Mouse (Mus musculus) gastrocnemius, postnatal 36 days (tissue): ENCODE results near the gene Card14. TPM values are rescaled to one million over a fixed set of nuclear protein-coding genes. Genes with fewer than 3 reads are reported as not detected.

Experiments
- DNase-seq, 2 experiments: peaks; one replicate each; pipeline ENCODE4 v3.0.0; 2022
- intact Hi-C: fragments of 180-260 bp; cut with DNase I; formaldehyde crosslinking; loops from one replicate; pipeline ENCODE4 v1.15.1; 2025
- microRNA-seq, 2 experiments: library from miRNA; unstranded; fragments of <30 nt; microRNA quantifications; one replicate each; pipeline ENCODE4 v1.2.0; 2021
- total RNA-seq, 2 experiments: library from RNA; stranded (reverse); gene quantifications; 2 replicates each; pipeline ENCODE4 v1.2.3; 2021

Gene Card14
- total RNA-seq, 2 experiments from 2014 or later = 0.31 to 0.62 TPM

GRCm38 (mm10) chr11:119392001-119392614, 84.5 kb downstream of the Card14 start:
- DNase-seq = peak; percentile 33 to 34
- intact Hi-C loops = no loop called here

- intact Hi-C loops = no loop called here
- DNase-seq = peak; percentile 39 to 58
These were observed 85.4 kb downstream of the Card14 start, which contains the start of gene Rnf213 for GRCm38 (mm10) chr11:119392800-119393482. Gene Rnf213, plus strand, starts transcription at chr11:119393100.

- intact Hi-C loops = no loop called here
- no peak for DNase-seq
These were observed 85.9 kb downstream of the Card14 start for GRCm38 (mm10) chr11:119393483-119393804.

GRCm38 (mm10) chr11:119394210-119394609, 86.6 kb downstream of the Card14 start:
- intact Hi-C loops = no loop called here
- no peak for DNase-seq

Small RNA genes lying within 50 kb of the gene (microRNA-seq; reads per million reads assigned to microRNA genes)
- 0 to 1.4 reads per million in 2 experiments for gene Mir1932

Other genes starting within 250 kb of the Card14 start
- 1 to 10 TPM; 1.6 to 3.0 TPM for gene Cbx4, start 221.5 kb upstream of the Card14 start, total RNA-seq
- gene Tbc1d16, start 79.3 kb upstream of the Card14 start, total RNA-seq = 10 to 100 TPM; 19.2 to 23.2 TPM
- gene Ccdc40, start 79.2 kb upstream of the Card14 start, total RNA-seq = not detected
- 100 to 1,000 TPM; 122 to 134 TPM for gene Gaa, start 39.9 kb upstream of the Card14 start, total RNA-seq
- 10 to 100 TPM; 30.0 to 35.2 TPM for gene Eif4a3, start 7.7 kb upstream of the Card14 start, total RNA-seq
- gene Sgsh, start 47.8 kb downstream of the Card14 start, total RNA-seq = 1 to 10 TPM; 2.9 to 3.6 TPM
- 1 to 10 TPM; 3.0 to 3.2 TPM for gene Slc26a11, start 47.8 kb downstream of the Card14 start, total RNA-seq
- gene Rnf213, start 85.3 kb downstream of the Card14 start, total RNA-seq = 1 to 10 TPM; 4.6 to 4.9 TPM
- 1 to 10 TPM; 3.8 to 3.9 TPM for gene Endov, start 183.6 kb downstream of the Card14 start, total RNA-seq
- gene Nptx1, start 240.0 kb downstream of the Card14 start, total RNA-seq = under 1 TPM in 1 of 2 experiments, not detected in 1; 0.10 TPM